Mouse (Mus musculus): ENCODE data around the gene Maml3. TPM values are rescaled to one million over a fixed set of nuclear protein-coding genes. Genes with fewer than 3 reads are reported as not detected.

Gene Maml3
- polyA plus RNA-seq, 1 experiment from 2014 or later: 8.0 TPM

GRCm38 (mm10) chr3:51908437-51908990 lies 196.4 kb downstream of the Maml3 start:
- H3K27ac ChIP-seq: no peak overlapping the region
- 26% methylated on average over 14 of the region's 14 CpGs for WGBS
- H3K4me2 ChIP-seq (replicated peaks): no peak overlapping the region
- H3K36me3 ChIP-seq (replicated peaks; ENCODE audit: control insufficient read depth, insufficient read depth): no peaks in the 10 kb centered on the region
- ATAC-seq (ENCODE audit: low FRiP score) (no peak), DNase-seq (ENCODE audit: low spot score) (no peak)
- peaks cover 10% of the 10 kb centered on the region; the same call in 1 of the 2 replicates for H3K4me1 ChIP-seq (replicated peaks; ENCODE audit: control insufficient read depth, insufficient read depth, low read length)
- H3K9ac ChIP-seq: no peak overlapping the region
- H3K27me3 ChIP-seq (ENCODE audit: control insufficient read depth, insufficient read depth, low read length): no peaks in the 10 kb centered on the region
- no peak overlapping the region for H3K4me3 ChIP-seq (replicated peaks; ENCODE audit: low read length)
- no peaks in the 10 kb centered on the region for H3K9me3 ChIP-seq (ENCODE audit: control insufficient read depth, low read length)

- no peak overlapping the region for H3K4me3 ChIP-seq (replicated peaks; ENCODE audit: low read length)
- H3K4me2 ChIP-seq (replicated peaks): no peak overlapping the region
- H3K27ac ChIP-seq: no peak overlapping the region
- WGBS: 52% methylated on average over 10 of the region's 10 CpGs
- H3K4me1 ChIP-seq (replicated peaks; ENCODE audit: control insufficient read depth, insufficient read depth, low read length): peaks cover 10% of the 10 kb centered on the region; the same call in 1 of the 2 replicates
- ATAC-seq (ENCODE audit: low FRiP score): peak; percentile 55; the same call in 1 of the 2 replicates
- no peaks in the 10 kb centered on the region for H3K36me3 ChIP-seq (replicated peaks; ENCODE audit: control insufficient read depth, insufficient read depth)
- H3K27me3 ChIP-seq (ENCODE audit: control insufficient read depth, insufficient read depth, low read length): no peaks in the 10 kb centered on the region
- no peak overlapping the region for H3K9ac ChIP-seq
- H3K9me3 ChIP-seq (ENCODE audit: control insufficient read depth, low read length): no peaks in the 10 kb centered on the region
- DNase-seq (ENCODE audit: low spot score): no peak
Measured at GRCm38 (mm10) chr3:51907113-51907860, 197.6 kb downstream of the Maml3 start.

DNA sequence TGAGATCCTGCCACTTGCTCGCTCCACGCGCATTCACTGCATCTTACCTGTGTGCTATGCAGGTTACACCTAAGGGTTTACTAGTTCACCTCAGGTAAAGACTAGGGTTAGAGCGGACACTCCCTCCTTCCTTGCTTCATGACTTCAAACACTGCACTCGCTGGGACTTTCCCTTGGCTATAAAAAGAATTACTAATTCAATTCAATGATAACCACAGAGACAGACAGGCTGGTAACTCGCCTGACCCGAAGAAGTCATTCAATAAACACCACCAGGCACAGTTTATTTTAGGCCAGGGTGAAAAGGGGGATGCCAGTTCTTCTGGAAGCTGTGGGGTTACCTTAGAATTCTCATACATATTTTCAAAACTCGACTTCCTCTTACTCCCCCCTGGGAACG lies 199.0 kb downstream of the Maml3 start:
- WGBS: 76% methylated on average over 9 of the region's 9 CpGs
- no peak overlapping the region for H3K4me3 ChIP-seq (replicated peaks; ENCODE audit: low read length)
- no peaks in the 10 kb centered on the region for H3K9me3 ChIP-seq (ENCODE audit: control insufficient read depth, low read length)
- no peaks in the 10 kb centered on the region for H3K36me3 ChIP-seq (replicated peaks; ENCODE audit: control insufficient read depth, insufficient read depth)
- ATAC-seq (ENCODE audit: low FRiP score) (no peak), DNase-seq (ENCODE audit: low spot score) (no peak)
- no peak overlapping the region for H3K4me2 ChIP-seq (replicated peaks)
- H3K9ac ChIP-seq: no peak overlapping the region
- H3K4me1 ChIP-seq (replicated peaks; ENCODE audit: control insufficient read depth, insufficient read depth, low read length): peaks cover 10% of the 10 kb centered on the region; the same call in 1 of the 2 replicates
- no peak overlapping the region for H3K27ac ChIP-seq
- H3K27me3 ChIP-seq (ENCODE audit: control insufficient read depth, insufficient read depth, low read length): no peaks in the 10 kb centered on the region

DNA sequence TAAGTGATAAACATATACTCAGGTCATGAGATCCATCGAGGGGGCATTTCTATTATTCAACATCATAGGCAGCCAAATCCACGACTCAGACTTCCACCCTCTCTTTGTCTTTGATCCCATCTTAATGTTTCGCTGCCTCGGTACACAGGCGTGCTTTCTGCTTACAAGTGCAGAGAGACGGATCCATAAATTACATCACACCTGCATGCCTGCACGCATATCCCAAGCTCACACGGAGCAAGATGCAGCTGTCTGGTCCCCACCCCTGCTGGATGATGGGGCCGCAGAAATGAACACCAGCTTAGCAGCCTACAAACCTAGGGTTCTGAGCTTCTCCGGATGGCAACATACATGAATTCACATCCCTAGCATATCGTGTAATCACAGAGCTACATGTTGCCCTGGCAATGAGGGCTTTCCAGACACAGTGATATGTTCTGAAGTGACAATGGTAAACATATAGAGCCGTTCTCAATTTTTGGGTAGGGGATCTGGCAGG lies 200.5 kb downstream of the Maml3 start:
- H3K9me3 ChIP-seq (ENCODE audit: control insufficient read depth, low read length): no peaks in the 10 kb centered on the region
- H3K4me1 ChIP-seq (replicated peaks; ENCODE audit: control insufficient read depth, insufficient read depth, low read length): peaks cover 13% of the 10 kb centered on the region; the same call in 1 of the 2 replicates
- no peak for ATAC-seq (ENCODE audit: low FRiP score)
- no peak overlapping the region for H3K4me2 ChIP-seq (replicated peaks)
- WGBS: 65% methylated on average over 12 of the region's 12 CpGs
- H3K27me3 ChIP-seq (ENCODE audit: control insufficient read depth, insufficient read depth, low read length): no peaks in the 10 kb centered on the region
- H3K36me3 ChIP-seq (replicated peaks; ENCODE audit: control insufficient read depth, insufficient read depth): no peaks in the 10 kb centered on the region
- no peak overlapping the region for H3K9ac ChIP-seq
- H3K4me3 ChIP-seq (replicated peaks; ENCODE audit: low read length): no peak overlapping the region
- peak overlapping the region; percentile 48 for H3K27ac ChIP-seq
- DNase-seq (ENCODE audit: low spot score): no peak

- DNase-seq (ENCODE audit: low spot score): no peak
- no peaks in the 10 kb centered on the region for H3K36me3 ChIP-seq (replicated peaks; ENCODE audit: control insufficient read depth, insufficient read depth)
- no peak overlapping the region for H3K27ac ChIP-seq
- H3K9me3 ChIP-seq (ENCODE audit: control insufficient read depth, low read length): no peaks in the 10 kb centered on the region
- no peak for ATAC-seq (ENCODE audit: low FRiP score)
- 67% methylated on average over 2 of the region's 2 CpGs for WGBS
- peaks cover 13% of the 10 kb centered on the region; the same call in 1 of the 2 replicates for H3K4me1 ChIP-seq (replicated peaks; ENCODE audit: control insufficient read depth, insufficient read depth, low read length)
- H3K27me3 ChIP-seq (ENCODE audit: control insufficient read depth, insufficient read depth, low read length): no peaks in the 10 kb centered on the region
- no peak overlapping the region for H3K9ac ChIP-seq
- no peak overlapping the region for H3K4me2 ChIP-seq (replicated peaks)
- H3K4me3 ChIP-seq (replicated peaks; ENCODE audit: low read length): no peak overlapping the region
Measured at GRCm38 (mm10) chr3:51901151-51901550, 203.7 kb downstream of the Maml3 start.

DNA sequence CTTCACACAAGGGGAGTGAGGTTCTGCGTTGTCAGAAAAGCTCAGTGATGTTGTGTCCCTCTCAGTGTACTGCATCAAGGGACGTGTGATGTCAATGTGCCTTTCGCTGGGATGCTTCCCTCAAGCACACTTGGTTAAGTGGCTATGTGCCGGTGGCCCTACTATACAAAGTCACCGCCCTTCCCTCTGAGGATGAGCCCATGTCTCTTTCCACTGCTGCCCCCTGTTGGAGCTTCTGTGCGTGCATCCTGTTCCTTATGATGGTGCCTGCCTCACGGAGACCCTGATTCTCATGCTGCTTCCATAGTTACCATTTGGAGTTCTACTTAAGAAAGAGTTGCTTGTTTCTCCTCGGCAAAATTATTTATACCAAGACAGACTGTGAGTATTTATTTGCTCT lies 210.4 kb downstream of the Maml3 start:
- H3K4me2 ChIP-seq (replicated peaks): no peak overlapping the region
- no peak for ATAC-seq (ENCODE audit: low FRiP score)
- 62% methylated on average over 8 of the region's 8 CpGs for WGBS

DNA sequence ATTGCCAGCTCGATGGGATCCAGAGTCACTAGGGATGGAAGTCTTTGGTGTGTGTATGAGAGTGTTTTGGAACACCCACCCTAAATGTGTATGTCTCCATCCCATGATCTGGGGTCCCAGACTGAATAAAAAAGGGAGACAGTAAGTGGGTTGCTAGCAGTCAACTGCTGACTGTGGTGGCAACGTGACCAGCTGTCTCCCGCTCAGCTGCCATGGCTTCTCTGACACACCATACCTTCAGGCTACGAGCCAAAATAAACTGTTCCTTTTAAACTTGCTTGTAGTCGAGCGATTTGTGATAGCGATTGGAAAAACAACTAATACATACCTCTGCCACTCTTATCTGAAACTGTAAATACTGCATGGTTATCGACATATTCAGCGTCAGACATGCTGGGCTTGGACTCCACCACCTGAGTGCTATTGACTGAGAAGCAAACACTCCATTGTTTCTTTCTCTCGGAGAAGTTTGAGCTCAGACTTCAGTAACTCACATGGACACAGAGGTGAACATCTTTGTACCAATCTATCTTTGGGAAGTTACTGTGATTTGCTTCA lies 213.2 kb downstream of the Maml3 start:
- H3K27me3 ChIP-seq (ENCODE audit: control insufficient read depth, insufficient read depth, low read length): no peaks in the 10 kb centered on the region
- H3K9ac ChIP-seq: no peak overlapping the region
- H3K9me3 ChIP-seq (ENCODE audit: control insufficient read depth, low read length): 0 out of 2 replicates have a peak, but pooled peaks cover 3% of the 10 kb centered on the region
- H3K4me3 ChIP-seq (replicated peaks; ENCODE audit: low read length): no peak overlapping the region
- no peak overlapping the region for H3K27ac ChIP-seq
- no peaks in the 10 kb centered on the region for H3K36me3 ChIP-seq (replicated peaks; ENCODE audit: control insufficient read depth, insufficient read depth)
- DNase-seq (ENCODE audit: low spot score) (no peak), ATAC-seq (ENCODE audit: low FRiP score) (no peak)
- WGBS: 90% methylated on average over 10 of the region's 10 CpGs
- H3K4me2 ChIP-seq (replicated peaks): no peak overlapping the region
- peaks cover 32% of the 10 kb centered on the region for H3K4me1 ChIP-seq (replicated peaks; ENCODE audit: control insufficient read depth, insufficient read depth, low read length)

More for the DNA sequence above, 210.4 kb downstream of the Maml3 start:
- Histone ChIP-seq H3K27ac (no peak overlapping the region), H3K4me3 (replicated peaks; ENCODE audit: low read length) (no peak overlapping the region), H3K36me3 (replicated peaks; ENCODE audit: control insufficient read depth, insufficient read depth) (no peaks in the 10 kb centered on the region), H3K27me3 (ENCODE audit: control insufficient read depth, insufficient read depth, low read length) (no peaks in the 10 kb centered on the region), H3K9me3 (ENCODE audit: control insufficient read depth, low read length) (0 out of 2 replicates have a peak, but pooled peaks cover 3% of the 10 kb centered on the region), H3K4me1 (replicated peaks; ENCODE audit: control insufficient read depth, insufficient read depth, low read length) (peaks cover 8% of the 10 kb centered on the region), H3K9ac (no peak overlapping the region)
- no peak for DNase-seq (ENCODE audit: low spot score)

DNA sequence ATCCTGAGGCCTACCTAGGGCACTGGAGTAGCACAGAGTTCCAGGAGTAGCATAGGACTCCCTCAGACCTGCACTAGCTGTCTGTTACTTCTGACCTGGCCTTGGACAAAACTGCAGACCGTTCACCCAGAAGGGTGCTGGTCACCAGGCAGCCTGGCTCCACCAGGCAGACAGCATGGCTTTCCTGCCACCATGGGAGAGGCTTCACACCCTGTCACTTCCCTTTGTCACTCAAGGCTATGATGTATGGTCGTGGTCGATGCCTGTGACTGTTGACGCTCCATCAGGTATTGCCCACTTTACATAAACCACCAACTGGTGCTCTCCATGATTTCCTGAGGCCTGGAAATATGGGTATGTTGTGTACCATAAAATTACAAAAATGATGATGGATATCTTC lies 214.7 kb downstream of the Maml3 start:
- H3K9ac ChIP-seq: peak overlapping the region; percentile 37; the same call in 1 of the 2 replicates
- 51% methylated on average over 4 of the region's 4 CpGs for WGBS
- ATAC-seq (ENCODE audit: low FRiP score) (peak; percentile 8; the same call in 1 of the 2 replicates), DNase-seq (ENCODE audit: low spot score) (no peak)
- H3K4me2 ChIP-seq (replicated peaks): no peak overlapping the region
- no peaks in the 10 kb centered on the region for H3K9me3 ChIP-seq (ENCODE audit: control insufficient read depth, low read length)
- no peaks in the 10 kb centered on the region for H3K36me3 ChIP-seq (replicated peaks; ENCODE audit: control insufficient read depth, insufficient read depth)
- peak overlapping the region; percentile 91 for H3K27ac ChIP-seq
- H3K4me1 ChIP-seq (replicated peaks; ENCODE audit: control insufficient read depth, insufficient read depth, low read length): peaks cover 32% of the 10 kb centered on the region
- no peaks in the 10 kb centered on the region for H3K27me3 ChIP-seq (ENCODE audit: control insufficient read depth, insufficient read depth, low read length)
- no peak overlapping the region for H3K4me3 ChIP-seq (replicated peaks; ENCODE audit: low read length)

DNA sequence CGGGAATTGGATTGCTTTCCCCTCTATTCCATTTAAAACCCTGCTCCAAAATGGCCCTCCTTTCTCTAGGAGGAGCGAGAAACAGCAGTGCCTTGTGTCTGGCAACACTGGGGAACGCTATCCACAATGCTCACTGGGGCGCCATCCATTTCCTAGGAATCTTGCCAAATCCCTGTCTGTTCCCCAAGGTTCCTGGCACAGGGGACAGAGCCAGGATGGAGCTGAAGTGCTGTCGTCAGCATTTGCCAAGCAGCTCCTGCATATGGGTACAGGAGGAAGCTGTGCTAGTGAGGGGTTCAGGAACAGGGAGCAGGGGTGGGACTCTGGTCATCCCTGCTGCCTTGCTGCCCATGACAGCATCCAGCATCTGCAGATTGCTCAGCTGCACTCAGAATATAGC lies 215.1 kb downstream of the Maml3 start:
- Histone ChIP-seq H3K27ac (peak overlapping the region; percentile 91), H3K9ac (peak overlapping the region; percentile 37; the same call in 1 of the 2 replicates), H3K36me3 (replicated peaks; ENCODE audit: control insufficient read depth, insufficient read depth) (no peaks in the 10 kb centered on the region), H3K4me1 (replicated peaks; ENCODE audit: control insufficient read depth, insufficient read depth, low read length) (peaks cover 32% of the 10 kb centered on the region), H3K27me3 (ENCODE audit: control insufficient read depth, insufficient read depth, low read length) (no peaks in the 10 kb centered on the region), H3K4me2 (replicated peaks) (no peak overlapping the region), H3K9me3 (ENCODE audit: control insufficient read depth, low read length) (no peaks in the 10 kb centered on the region), H3K4me3 (replicated peaks; ENCODE audit: low read length) (no peak overlapping the region)
- 29% methylated on average over 5 of the region's 5 CpGs for WGBS
- peak; percentile 58; the same call in 1 of the 2 replicates for ATAC-seq (ENCODE audit: low FRiP score)
- DNase-seq (ENCODE audit: low spot score): peak; percentile 72
